Mouse (Mus musculus): ENCODE measurements at regions not wholly inside any gene's neighbourhood (a gene's known extent, or its start where the extent isn't known, plus 50 kb on each side); places are given as distances from the start of the nearest gene placed in this dataset.

DNA sequence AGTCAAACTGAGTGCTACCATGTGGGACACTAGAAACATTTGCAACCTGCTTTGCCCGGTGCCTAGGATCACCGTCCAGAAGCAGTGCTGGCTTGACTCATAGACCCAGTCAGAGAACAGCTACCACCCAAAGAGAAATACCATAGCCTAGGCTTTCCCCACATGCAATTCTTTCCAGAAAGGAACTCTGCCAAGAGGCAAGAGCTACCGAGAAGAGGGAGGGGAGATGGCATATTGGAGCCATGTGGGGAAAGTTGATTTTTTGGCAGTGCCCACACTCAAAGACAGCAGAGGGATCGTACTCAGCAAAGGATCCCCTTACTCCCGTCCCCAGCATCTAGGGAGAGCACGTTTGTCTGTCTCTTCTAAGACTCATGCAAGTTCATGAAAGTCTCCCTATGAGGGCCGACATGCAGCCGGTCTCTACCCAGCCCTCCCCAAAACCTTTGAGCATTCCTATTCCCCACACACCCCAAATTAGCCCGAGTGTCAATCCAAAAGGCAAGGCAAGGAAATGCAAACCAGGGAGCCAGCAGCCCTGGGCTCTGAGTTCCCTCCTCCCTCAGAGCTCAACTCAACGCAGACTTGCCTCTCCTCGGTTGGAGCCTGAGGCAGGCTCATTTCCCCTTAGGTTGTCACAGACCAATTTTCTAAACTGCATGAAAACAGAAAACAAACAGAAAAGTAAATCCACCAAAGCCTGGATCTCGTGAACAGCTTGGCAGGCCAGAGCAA lies 116.2 kb upstream of the Pkdcc start:
- Histone ChIP-seq H3K27me3 (replicated peaks) (no peaks in the 10 kb centered on the region), H3K4me2 (ENCODE audit: insufficient read depth, low read depth, poor library complexity, severe bottlenecking) (no peak overlapping the region), H3K27ac (ENCODE audit: insufficient read depth, low read depth) (no peak overlapping the region), H3K4me1 (ENCODE audit: control insufficient read depth in 1 of 2, insufficient read depth in 2 of 2) (no peaks in the 10 kb centered on the region), H3K79me2 (replicated peaks; ENCODE audit: control insufficient read depth, extremely low read depth, insufficient read depth, poor library complexity, severe bottlenecking) (no peaks in the 10 kb centered on the region), H3K9ac (ENCODE audit: insufficient read depth, low read depth) (no peak overlapping the region), H3K36me3 (replicated peaks in 1 of 2; ENCODE audit: control insufficient read depth in 1 of 2, insufficient read depth in 1 of 2, low read length in 1 of 2) (no peaks in the 10 kb centered on the region), H3K9me3 (replicated peaks; ENCODE audit: low read length) (no peaks in the 10 kb centered on the region), H3K4me3 (replicated peaks in 1 of 3; ENCODE audit: low read depth in 2 of 3, low read length in 2 of 3, poor library complexity in 1 of 3) (no peak overlapping the region)
- DNase-seq (ENCODE audit: extremely low read depth): no peak
- TF ChIP-seq JUND (conservative IDR thresholded peaks at IDR 0.05; ENCODE audit: low read depth, low read length) (no peak), USF1 (IDR thresholded peaks at IDR 0.05; ENCODE audit: low read depth, low read length) (no peak), POLR2A (IDR thresholded peaks at IDR 0.05; ENCODE audit: low read depth, low read length) (no peak), TBP (conservative IDR thresholded peaks at IDR 0.05; ENCODE audit: low read depth, low read length) (no peak), MAZ (IDR thresholded peaks at IDR 0.05; ENCODE audit: low read depth, low read length) (no peak), SMC3 (IDR thresholded peaks at IDR 0.05; ENCODE audit: low read depth, low read length) (no peak), UBTF (IDR thresholded peaks at IDR 0.05; ENCODE audit: low read depth, low read length) (no peak), CHD1 (IDR thresholded peaks at IDR 0.05; ENCODE audit: low read depth, low read length) (no peak), E2F4 (IDR thresholded peaks at IDR 0.05; ENCODE audit: insufficient replicate concordance, low read depth, low read length) (no peak), CHD2 (IDR thresholded peaks at IDR 0.05; ENCODE audit: low read length) (no peak), ELF1 (IDR thresholded peaks at IDR 0.05; ENCODE audit: low read depth, low read length) (no peak), PAX5 (IDR thresholded peaks at IDR 0.05; ENCODE audit: low read length) (no peak), RCOR1 (conservative IDR thresholded peaks at IDR 0.05; ENCODE audit: low read depth, low read length) (no peak), NRF1 (IDR thresholded peaks at IDR 0.05; ENCODE audit: low read depth, low read length) (no peak)
- dilution Hi-C loops (cut with MboI; ENCODE audit: extremely low pct_ligation_motif_present, extremely low pct_unique_long_range_greater_than_20kb, low sequenced_read_pairs) (no loop called here), in situ Hi-C loops (cut with MboI; ENCODE audit: low pct_ligation_motif_present, low pct_unique_long_range_greater_than_20kb, low sequenced_read_pairs) (no loop called here)

DNA sequence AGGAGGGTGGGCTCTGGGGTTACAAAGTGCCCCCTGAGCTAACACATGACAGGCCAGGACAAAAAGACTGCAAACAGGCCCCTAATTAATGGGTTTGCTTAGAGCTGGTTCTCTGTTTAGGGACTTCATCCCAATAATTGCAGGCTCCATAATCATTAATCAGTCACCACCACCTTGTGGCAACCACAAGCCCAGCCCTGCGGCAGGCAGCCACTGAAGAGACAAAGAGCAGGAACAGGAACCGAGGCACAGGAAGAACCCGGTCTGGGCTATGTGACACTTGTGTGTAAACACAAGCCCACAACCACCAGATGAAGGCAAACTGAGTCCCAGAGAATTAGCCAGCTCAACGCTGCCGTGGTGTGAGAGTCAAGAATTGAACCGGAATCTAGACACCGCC lies 114.1 kb upstream of the Pkdcc start:
- Histone ChIP-seq H3K27ac (ENCODE audit: insufficient read depth, low read depth) (no peak overlapping the region), H3K4me1 (ENCODE audit: control insufficient read depth in 1 of 2, insufficient read depth in 2 of 2) (no peaks in the 10 kb centered on the region), H3K9ac (ENCODE audit: insufficient read depth, low read depth) (no peak overlapping the region), H3K9me3 (replicated peaks; ENCODE audit: low read length) (peaks cover 2% of the 10 kb centered on the region), H3K27me3 (replicated peaks) (no peaks in the 10 kb centered on the region), H3K36me3 (replicated peaks in 1 of 2; ENCODE audit: control insufficient read depth in 1 of 2, insufficient read depth in 1 of 2, low read length in 1 of 2) (no peaks in the 10 kb centered on the region), H3K4me3 (replicated peaks in 1 of 3; ENCODE audit: low read depth in 2 of 3, low read length in 2 of 3, poor library complexity in 1 of 3) (no peak overlapping the region), H3K79me2 (replicated peaks; ENCODE audit: control insufficient read depth, extremely low read depth, insufficient read depth, poor library complexity, severe bottlenecking) (no peaks in the 10 kb centered on the region), H3K4me2 (ENCODE audit: insufficient read depth, low read depth, poor library complexity, severe bottlenecking) (no peak overlapping the region)
- DNase-seq (ENCODE audit: extremely low read depth): no peak
- dilution Hi-C loops (cut with MboI; ENCODE audit: extremely low pct_ligation_motif_present, extremely low pct_unique_long_range_greater_than_20kb, low sequenced_read_pairs): no loop called here
- in situ Hi-C loops (cut with MboI; ENCODE audit: low pct_ligation_motif_present, low pct_unique_long_range_greater_than_20kb, low sequenced_read_pairs): no loop called here
- TF ChIP-seq ZC3H11A (IDR thresholded peaks at IDR 0.05; ENCODE audit: low read depth, low read length) (no peak), SIN3A (IDR thresholded peaks at IDR 0.05; ENCODE audit: low read length) (no peak), GABPA (IDR thresholded peaks at IDR 0.05; ENCODE audit: insufficient replicate concordance, low read depth, low read length) (no peak)

Measured in CH12.LX (cell line).